Mouse (Mus musculus) kidney, adult 18-20 months (tissue): Measurements from ENCODE around the gene Wdr17.

Source experiments
- DNase-seq: peaks from one replicate; pipeline ENCODE4 v3.0.0; 2021

The Wdr17 gene

DNA sequence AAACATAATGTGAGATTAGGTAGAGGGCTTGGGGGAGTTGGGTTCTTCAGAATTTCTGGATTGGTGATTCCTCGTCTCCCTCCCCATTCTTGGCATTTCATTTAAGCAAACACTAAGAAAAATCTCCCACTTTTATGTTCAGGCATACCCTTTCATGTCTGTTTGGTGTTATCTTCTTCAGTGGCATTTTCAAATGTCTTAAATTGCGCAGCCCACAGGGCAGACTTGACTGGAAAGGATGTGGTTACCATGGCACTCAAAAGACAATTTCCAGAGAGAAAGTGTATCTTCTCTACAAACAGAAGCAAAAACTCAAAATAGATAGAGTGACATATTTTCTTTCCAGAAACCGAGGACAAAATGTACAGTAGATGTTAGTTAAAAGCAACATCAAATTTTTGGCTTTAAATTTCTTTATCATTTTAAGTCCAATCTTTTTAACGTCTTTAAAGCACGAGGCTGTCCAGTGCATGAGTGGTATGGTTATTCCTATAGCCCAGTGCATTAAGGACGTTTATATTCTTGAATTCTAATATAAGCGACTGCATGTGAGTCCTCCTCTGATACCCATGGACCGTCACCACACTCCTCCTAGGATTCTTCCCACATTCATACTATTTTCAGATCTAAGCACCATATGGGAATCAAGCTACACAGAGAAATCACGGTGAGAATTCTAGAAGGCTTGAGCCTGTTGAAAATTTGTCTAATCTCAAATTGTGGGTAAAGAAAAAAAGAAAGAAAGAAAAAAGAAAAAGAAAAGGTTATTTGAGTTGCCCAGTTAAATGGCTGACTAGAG is at the start of gene Wdr17:
Gene Wdr17 (minus strand): TSS at position 198 of the 799 bp plus-strand sequence.
- no peak for DNase-seq

DNA sequence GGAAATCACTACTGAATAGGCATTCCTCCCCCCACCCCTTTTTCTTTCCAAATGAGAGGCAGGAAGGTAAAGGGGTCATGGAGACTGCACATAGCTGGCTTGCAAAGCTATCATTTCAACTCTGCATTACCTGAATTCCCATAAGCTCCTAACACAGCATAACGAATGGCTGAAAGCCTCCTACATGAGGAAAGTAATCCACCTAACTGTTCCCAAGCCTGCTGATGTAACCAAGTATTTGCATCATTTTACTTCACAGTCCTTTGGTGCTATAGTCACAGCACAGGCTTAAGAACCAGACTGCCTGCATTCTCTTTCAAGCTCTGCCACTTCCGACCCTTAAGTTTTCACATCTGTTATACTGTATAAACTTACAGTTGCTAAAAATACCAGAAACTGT is 45.3 kb upstream of the Wdr17 start:
- DNase-seq = no peak

DNA sequence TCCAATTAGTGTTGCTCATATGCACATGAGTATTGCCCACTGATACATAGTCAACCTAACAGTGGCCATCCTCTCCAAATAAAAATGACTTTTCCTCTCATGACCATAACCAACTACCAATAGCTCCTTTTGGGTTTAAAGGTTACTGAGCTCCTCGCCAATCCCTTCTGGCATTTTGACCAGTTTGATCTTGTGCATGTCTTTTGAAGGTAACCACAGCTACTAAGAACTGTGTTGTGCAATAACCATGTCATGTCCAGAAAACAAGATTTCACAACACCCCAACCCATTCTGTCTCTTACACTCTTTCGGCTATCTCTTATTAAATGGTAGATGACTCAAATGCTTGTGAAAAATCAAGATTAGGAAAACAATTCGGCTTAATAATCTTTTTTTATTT is 38.0 kb upstream of the Wdr17 start:
- no peak for DNase-seq

DNA sequence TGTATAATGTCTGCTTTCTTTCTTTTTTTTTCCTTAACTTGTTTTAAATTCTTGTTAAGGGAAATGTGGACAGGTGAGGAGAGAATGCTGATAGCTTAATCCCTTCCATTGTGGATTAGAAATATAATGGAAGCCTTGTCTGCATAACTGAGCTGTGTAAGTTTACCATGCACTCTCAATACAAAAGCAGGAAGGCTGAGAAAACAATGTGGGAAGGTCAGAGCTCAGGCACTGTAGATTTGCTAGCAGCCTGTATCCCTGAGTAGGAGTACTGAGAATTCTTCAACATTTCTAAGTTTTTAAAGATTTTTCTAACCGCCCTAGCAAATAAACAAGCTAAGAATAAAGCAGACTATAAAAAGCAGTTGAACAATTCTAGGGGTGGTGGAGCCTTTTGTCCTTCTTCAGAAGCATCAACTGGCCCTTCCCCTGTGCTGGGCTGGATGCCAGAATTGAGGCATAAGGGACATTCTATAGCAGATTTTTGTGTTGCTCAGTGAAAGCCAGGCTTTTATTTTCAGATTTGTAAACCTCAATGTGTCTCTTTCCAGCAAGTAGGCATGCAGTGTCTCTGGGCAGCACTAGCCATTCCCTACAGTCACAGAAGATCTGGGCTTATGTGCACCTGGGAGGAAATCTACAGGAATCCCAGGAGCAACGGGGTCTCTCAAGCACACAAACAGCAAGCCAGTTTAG is 35.3 kb upstream of the Wdr17 start:
- DNase-seq = no peak

DNA sequence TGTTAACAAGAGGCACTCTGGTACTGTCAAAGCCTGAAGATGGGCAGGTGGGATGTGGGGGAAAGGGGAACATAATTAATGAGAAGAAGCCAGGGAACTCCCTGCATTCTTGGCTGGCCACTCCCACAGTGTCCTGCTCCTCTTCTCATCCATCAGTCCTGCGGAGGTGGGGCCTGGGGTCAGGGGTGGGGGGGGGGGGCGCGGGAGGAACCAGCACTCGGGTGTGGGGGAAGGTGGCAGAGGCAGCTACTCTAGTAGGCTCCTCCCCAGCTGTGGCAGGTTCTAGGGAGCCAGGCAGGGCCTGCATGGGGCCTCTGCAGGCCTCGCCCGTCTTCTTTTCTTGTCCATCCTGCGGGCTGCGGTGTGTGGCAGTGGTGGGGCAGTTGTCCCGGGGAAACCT is 30.7 kb upstream of the Wdr17 start:
- DNase-seq = no peak

DNA sequence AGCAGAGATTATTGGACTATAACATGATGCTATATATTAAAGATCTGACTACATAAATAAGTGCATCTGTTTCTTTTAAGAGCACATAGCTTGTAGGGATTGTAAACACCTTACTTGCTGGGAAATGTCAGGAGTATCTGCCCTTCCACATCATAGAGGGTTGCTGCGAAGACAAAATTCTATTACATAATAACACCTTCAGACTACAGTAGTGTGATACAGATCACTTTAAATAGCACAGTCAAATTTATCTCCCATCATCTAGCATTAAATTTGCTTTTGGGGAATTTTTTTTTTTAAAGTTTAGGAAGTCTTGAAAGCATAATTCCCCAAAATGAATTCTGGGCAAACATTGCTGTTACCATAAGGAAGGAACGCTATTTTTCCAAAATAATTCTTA is 25.9 kb upstream of the Wdr17 start:
- no peak for DNase-seq

DNA sequence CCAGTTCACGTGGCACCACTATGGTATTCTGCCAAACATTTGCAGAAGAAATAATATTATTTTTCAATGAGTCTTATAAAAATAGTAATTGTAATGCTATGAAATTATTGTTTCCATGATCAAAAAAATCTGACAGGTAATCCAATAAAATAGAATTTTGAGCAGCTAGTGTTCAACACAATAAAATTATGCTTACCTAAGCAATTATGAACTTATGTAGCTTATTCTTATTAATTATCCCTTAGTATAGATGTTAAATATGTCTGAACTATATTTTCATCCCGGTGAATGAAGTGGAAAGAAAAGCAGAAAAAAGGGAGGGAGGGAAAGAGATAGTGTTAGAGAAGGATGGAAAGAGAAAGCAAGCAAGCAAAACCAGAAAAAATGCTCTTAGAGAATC is 12.5 kb upstream of the Wdr17 start:
- no peak for DNase-seq

DNA sequence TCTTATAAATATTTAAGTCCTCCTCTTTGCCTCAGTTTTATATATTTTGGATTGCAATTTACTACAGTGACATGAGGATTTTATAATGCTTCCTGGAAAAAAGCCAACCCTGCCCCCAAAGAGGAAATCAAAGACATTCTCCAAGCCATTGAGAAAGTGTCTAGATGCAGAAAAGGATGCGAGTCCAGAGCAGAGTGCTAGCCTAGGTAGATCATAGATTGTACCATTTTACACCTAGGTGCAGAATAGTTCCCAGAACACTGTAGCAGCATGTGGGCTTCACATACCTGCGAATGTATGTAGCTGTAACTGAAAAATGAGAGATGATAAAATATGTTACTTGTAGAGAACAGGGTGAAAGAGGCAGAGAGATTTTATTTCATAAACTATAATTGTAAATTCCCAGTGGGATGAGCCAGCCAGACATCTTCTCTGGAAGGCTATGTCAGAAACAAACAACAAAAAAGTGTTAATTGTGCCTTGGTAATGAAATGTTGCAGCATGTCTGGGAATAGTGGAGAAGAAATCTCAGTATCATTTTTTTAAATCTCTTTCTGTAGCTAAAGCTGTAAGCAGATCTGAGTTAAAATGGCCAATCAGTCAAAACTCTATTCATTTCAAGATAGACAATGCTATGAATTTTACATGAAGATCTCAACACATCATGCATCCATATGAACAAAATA is 7.8 kb upstream of the Wdr17 start:
- DNase-seq = no peak

DNA sequence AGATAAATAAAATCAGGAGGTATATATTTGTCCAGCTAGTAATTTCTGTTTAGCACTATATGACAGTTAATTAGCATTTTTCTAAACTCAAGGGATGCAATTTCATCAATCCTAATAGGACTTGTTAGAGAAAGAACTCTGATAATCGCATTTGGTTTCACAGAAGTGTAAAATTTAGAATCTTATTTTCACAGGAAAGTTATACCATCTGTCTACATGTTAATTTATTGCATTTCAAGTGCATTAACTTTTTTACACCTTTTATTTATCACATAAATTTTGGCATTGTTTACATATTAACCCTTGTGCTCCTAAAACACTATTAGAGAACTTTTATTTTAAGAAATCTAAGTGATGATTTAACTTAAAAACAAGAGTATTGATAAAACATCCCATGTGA is 7.2 kb upstream of the Wdr17 start:
- DNase-seq = no peak

DNA sequence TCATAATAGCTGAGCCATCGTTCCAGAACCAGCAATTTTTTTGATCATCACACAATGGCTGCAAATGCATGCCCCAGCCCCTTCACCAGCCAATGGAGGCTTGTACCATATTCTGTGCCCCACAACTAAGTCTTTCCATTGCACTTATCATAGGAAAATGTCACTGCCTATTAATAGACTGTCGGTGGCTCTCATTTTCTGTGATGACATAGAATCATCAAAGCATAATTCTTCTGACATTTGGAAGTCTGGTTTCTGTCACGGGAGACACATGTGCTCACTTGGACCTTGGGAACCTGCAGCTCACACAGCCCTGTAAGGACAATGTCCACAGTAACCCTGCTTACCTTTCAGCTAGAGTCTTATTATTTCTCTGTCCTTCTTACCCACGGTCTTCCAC is 424 bp downstream of the Wdr17 start:
- DNase-seq = no peak

DNA sequence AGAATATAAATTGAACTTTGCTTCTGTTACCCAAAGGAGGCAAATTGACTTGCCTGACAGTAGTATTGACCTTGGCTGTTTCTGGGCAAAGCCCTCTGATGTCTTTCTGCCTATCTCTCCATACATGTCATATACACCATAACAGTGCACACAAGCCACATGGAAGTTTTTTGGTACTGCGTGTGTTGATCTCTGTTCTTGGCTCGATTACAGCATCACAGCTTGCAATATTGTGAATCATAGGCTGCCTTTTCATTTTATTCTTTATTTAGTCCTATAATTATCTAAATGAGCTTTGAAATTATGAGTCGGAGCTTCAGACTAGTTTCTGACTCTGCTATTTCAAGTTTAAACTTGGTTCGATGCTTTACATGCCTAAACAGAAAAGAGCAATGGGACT is 10.5 kb downstream of the Wdr17 start:
- DNase-seq = no peak

DNA sequence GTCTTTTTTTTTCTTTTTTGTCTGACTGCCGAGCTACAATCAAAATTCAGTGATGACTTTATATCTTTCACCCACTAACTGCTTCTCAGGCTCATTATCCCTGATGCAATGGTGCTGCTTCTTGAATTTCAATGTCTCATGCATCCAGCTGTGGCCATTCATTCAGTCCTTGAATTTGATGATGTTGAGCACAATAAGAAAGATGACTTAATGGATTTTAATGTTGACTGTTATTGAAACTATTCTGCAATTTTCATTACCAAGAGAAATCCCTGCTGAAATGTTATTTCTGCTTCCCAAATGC is 22.3 kb downstream of the Wdr17 start:
- no peak for DNase-seq

DNA sequence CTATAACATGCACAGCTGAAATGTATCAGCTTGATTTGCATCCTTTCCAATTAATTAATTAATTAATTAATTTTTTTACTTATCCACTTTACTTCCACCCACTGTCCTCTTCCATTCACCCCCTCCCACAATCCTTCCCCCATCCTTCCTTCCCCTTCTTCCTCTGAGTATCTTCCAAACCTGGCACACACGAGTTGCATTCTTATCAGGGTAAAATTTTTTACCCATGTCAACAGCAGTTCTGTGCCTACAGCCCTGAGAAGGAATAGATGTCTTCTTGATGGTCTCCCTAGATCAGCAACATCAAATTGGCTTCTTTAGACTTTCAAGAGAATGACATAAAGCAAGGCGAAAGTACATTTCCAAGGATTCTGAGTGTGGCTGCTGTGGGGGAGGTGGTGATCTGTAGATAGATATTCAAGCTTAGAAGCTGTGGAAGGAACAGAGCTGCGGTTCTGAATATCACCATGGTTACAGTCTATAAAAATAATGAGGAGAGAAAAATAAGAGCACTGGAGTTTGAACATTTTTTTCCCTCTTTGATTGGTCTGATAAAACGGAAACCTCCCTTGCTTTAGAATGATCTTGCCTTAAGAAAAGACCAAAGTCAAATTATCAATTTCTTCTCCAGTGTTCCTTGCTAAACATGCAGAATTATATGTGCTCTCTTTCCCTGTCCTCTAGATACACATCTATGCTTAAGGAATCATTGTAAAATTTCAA is 22.8 kb downstream of the Wdr17 start:
- DNase-seq = no peak

DNA sequence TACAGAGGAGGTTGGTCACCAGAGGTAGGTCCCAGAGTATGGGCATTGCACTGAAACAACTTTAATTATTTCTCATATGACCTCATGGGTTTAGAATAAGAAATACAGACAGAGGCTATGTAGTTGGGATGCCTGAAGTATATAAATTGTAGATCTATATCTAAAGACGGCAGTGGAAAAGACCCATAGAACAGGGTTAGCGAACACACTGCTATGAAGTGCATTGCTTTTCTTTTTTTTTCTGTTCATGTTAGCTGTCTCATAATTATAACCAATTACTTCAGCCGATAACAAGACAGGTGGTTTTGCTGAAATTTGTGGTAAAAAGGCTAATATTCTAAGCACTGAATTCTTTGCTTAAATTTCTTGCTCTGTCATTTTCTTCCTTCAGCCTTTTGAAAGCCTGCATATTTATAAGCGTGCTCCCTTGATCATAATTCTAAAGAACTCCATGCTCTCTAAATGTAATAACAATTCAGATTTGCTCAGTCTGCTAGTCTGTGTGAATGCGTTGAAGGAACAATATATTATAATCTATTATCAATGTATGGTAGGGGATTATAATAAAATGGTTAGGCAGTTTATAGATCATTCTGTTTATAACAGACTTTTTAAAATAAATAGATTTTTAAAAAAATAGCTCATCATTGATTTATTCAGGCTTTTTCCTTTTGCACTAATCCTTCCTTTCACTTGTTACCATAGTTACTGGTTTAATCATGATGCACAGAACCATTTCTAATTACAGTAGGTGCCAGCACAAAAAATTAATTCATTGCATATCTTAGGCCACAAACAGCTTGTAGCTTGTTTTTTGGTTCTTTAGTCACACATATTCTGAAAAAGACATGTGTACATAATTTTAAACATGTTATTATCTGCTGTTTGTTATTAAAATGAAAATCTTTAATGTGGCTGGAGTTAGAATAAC is 50.7 kb downstream of the Wdr17 start:
- no peak for DNase-seq

DNA sequence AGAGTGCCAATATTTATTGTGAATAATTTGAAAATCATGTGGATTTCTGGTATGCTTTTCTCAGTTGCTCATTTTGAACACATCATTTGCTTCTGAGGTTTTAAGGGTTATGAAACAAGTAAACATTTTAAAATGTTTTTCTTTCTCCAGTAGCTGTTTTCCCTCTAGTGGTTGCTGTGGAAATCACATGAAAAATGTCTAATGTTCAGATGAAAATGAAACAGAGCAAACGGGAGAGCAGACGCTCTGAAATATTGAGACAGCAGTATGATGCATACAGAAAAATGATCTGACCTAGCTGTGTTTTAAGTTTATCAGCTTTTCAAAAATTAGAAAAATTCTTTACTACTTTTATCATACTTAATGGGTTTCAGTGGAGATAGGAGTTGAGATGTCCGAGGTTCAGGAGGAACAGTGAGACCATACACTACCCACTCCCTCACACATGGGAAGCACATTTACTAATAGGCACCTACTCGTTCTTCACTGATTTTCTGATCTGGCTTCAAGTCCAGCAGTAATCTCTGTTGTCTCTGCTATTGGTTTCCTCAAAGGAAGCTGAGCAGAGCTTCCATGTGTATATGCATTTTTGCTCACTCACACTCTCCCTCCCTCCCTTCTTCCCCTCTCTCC is 57.1 kb downstream of the Wdr17 start:
- no peak for DNase-seq

DNA sequence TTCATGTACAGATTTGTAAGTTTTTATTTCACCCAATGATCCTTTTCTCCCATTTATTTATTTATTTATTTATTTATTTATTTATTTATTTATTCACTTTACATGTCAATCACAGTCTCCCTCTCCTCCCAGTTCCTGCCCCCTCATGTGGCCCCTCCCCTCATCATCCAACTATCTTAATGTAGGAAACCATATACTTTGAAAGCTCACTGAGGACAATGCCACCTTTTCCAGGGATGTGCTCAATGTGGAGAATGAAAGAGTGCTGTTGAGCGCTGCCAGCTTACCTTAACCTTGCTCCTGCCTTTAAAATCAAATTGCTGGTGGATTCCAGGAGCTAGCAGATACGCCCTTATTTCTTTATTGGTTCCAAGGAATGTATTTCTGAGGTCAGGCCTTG is 59.0 kb downstream of the Wdr17 start:
- DNase-seq = no peak

DNA sequence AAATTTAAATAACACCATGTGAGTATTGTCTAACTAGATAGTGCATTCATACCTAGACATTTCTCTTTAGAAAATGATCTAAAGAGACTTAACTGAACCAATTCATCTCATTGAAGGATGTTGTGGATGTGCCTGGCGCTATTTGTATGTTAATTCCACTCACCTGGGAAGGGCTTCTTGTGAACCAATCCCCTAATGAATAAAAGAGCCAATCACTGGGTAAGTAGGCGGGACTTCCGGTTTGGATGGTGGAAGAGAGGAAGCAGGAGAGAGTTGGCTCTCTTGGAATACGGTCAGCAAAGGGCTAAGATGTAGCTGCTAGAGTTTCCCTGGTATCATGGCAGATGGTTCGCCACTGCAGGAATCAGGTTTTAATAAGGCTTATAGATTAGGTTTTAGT is 64.0 kb downstream of the Wdr17 start:
- DNase-seq = no peak

DNA sequence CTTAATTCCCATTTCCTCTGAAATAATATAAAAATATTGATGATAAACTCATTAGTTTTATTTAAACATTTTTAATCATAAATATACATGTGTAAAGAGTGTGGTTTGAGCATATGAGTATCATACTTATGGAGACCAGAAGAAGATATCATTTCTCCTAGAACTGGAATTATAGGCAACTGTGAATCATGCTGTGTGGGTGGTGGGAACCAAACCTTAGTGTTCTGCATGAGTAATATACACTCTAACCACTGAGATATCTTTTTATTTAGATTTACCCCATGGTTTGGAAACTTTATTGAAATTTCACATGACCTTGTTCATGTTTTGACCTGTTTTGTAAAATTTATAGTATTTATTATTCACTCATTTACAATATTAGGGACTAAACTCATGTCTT is 68.3 kb downstream of the Wdr17 start:
- DNase-seq = no peak

DNA sequence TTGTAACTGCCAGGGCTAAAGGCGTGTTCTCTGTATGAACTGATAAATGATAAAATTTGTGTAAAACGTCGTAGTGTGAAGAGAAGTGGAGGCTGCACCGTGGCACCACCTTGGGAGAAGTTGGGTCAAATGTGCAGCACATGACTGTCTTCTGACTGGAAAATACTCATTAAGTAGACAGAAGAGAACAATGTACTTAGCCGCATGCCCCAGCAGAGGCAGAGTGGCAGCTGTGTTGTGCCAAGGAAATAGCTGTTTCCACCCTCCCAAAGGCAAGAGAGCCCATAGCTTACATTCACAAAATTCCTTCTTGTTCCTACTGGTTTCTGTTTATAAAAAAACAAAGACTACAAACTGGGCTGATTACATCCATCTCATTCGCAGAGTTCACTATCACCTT is 78.8 kb downstream of the Wdr17 start:
- no peak for DNase-seq

DNA sequence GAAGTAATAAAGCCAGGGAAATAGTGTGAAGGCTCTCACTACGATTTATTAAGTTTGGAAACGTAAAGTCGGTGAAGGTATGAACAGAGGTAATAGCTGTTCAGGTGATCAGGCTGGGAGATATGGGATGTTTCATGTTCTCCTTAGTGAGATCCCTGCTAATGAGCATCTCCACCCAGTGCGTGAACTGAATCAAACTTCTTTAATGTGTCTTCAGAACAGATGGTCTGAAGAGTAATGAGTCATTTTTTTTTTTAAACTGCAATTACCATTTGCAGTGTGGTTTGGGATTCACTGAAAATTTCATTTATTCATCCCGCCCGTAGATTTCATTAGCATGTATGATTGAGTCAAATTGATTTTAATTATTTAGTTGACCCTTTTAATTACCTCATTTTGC is 80.8 kb downstream of the Wdr17 start:
- DNase-seq = no peak

DNA sequence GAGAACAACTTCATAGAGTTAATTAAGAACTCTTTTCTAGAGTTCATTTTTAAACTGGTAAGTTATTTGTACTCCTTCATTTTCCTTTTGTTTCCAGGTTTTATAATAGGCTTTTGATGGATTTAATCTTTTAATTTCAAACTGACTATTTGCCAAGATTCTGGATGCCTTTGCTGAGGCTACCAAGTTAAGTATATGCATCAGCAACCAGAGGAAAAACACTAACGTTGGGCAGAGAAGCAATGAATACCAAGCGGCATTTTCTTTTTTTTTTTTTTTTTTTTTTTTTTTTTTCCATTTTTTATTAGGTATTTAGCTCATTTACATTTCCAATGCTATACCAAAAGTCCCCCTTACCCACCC is 94.3 kb downstream of the Wdr17 start:
- no peak for DNase-seq
